Mouse (Mus musculus): ENCODE measurements at regions not wholly inside any gene's neighbourhood (a gene's known extent, or its start where the extent isn't known, plus 50 kb on each side); places are given as distances from the start of the nearest gene placed in this dataset.

GRCm38 (mm10) chr15:38608207-38608870 lies 1183.0 kb downstream of the 4930447A16Rik start:
- DNase-seq (ENCODE audit: low spot score in 2 of 2): no peak

- no peak for DNase-seq (ENCODE audit: low spot score in 2 of 2)
Measured at GRCm38 (mm10) chr15:38609522-38609921, 1184.2 kb downstream of the 4930447A16Rik start.

All from spleen, postnatal 14 days (tissue).